Mouse (Mus musculus): ENCODE results near the gene Col4a2. TPM values are rescaled to one million over a fixed set of nuclear protein-coding genes. Genes with fewer than 3 reads are reported as not detected.

Col4a2 gene
- polyA plus RNA-seq (2015; fragmentation: Nextera tagmentation; extraction: Ambion mirVana): 60.2 and 61.4 TPM in 2 replicates

GRCm38 (mm10) chr8:11312349-11313175, at the start of gene Col4a2, which contains the start of gene Col4a1:
TSS of gene Col4a2 (plus strand) at chr8:11312805.
TSS of gene Col4a1 (minus strand) at chr8:11312826.
- under 1% methylated on average over 87 of the region's 87 CpGs for WGBS
- H3K9me3 ChIP-seq: no peaks in the 10 kb centered on the region
- peak within 1 kb of the TSS; percentile 91 for H3K4me2 ChIP-seq (replicated peaks)
- peak within 1 kb of the TSS; percentile 79 for H3K9ac ChIP-seq
- H3K36me3 ChIP-seq: no peaks in the 10 kb centered on the region
- ATAC-seq: peak; percentile 86
- peak within 1 kb of the TSS; percentile 72 for H3K4me3 ChIP-seq (replicated peaks)
- H3K27me3 ChIP-seq (replicated peaks): no peaks in the 10 kb centered on the region
- peak within 1 kb of the TSS; percentile 85 for H3K27ac ChIP-seq
- peaks cover 41% of the 10 kb centered on the region for H3K4me1 ChIP-seq (replicated peaks)

GRCm38 (mm10) chr8:11263848-11264247, 48.8 kb upstream of the Col4a2 start:
- no peak for ATAC-seq
- peaks cover 45% of the 10 kb centered on the region for H3K4me1 ChIP-seq (replicated peaks)
- 74% methylated on average over 6 of the region's 6 CpGs for WGBS
- no peak overlapping the region for H3K4me2 ChIP-seq (replicated peaks)
- H3K27me3 ChIP-seq (replicated peaks): no peaks in the 10 kb centered on the region
- H3K9ac ChIP-seq: no peak overlapping the region
- H3K9me3 ChIP-seq: no peaks in the 10 kb centered on the region
- no peak overlapping the region for H3K4me3 ChIP-seq (replicated peaks)
- no peak overlapping the region for H3K27ac ChIP-seq
- no peaks in the 10 kb centered on the region for H3K36me3 ChIP-seq

GRCm38 (mm10) chr8:11265971-11266370, 46.6 kb upstream of the Col4a2 start:
- no peak overlapping the region for H3K4me2 ChIP-seq (replicated peaks)
- H3K27ac ChIP-seq: no peak overlapping the region
- 82% methylated on average over 3 of the region's 3 CpGs for WGBS
- ATAC-seq: no peak
- H3K4me3 ChIP-seq (replicated peaks): no peak overlapping the region
- no peaks in the 10 kb centered on the region for H3K9me3 ChIP-seq
- H3K27me3 ChIP-seq (replicated peaks): no peaks in the 10 kb centered on the region
- H3K9ac ChIP-seq: no peak overlapping the region
- peaks cover 41% of the 10 kb centered on the region for H3K4me1 ChIP-seq (replicated peaks)
- H3K36me3 ChIP-seq: no peaks in the 10 kb centered on the region

- no peak for ATAC-seq
- no peak overlapping the region for H3K9ac ChIP-seq
- no peak overlapping the region for H3K4me2 ChIP-seq (replicated peaks)
- H3K27ac ChIP-seq: no peak overlapping the region
- H3K4me3 ChIP-seq (replicated peaks): no peak overlapping the region
- no peaks in the 10 kb centered on the region for H3K9me3 ChIP-seq
- H3K36me3 ChIP-seq: no peaks in the 10 kb centered on the region
- 74% methylated on average over 2 of the region's 2 CpGs for WGBS
- H3K27me3 ChIP-seq (replicated peaks): no peaks in the 10 kb centered on the region
- peaks cover 42% of the 10 kb centered on the region for H3K4me1 ChIP-seq (replicated peaks)
These were observed 46.1 kb upstream of the Col4a2 start for GRCm38 (mm10) chr8:11266471-11266870.

- no peak for ATAC-seq
- Histone ChIP-seq H3K9me3 (no peaks in the 10 kb centered on the region), H3K36me3 (no peaks in the 10 kb centered on the region), H3K27ac (no peak overlapping the region), H3K4me3 (replicated peaks) (no peak overlapping the region), H3K27me3 (replicated peaks) (no peaks in the 10 kb centered on the region), H3K4me2 (replicated peaks) (no peak overlapping the region), H3K9ac (no peak overlapping the region), H3K4me1 (replicated peaks) (peaks cover 34% of the 10 kb centered on the region)
- 58% methylated on average over 6 of the region's 6 CpGs for WGBS
These were observed 43.9 kb upstream of the Col4a2 start for GRCm38 (mm10) chr8:11268753-11269152.

- H3K4me2 ChIP-seq (replicated peaks): no peak overlapping the region
- H3K4me3 ChIP-seq (replicated peaks): no peak overlapping the region
- H3K9ac ChIP-seq: no peak overlapping the region
- no peaks in the 10 kb centered on the region for H3K9me3 ChIP-seq
- H3K36me3 ChIP-seq: no peaks in the 10 kb centered on the region
- ATAC-seq: no peak
- no peak overlapping the region for H3K27ac ChIP-seq
- H3K27me3 ChIP-seq (replicated peaks): no peaks in the 10 kb centered on the region
- WGBS: 70% methylated on average over 6 of the region's 6 CpGs
- peaks cover 36% of the 10 kb centered on the region for H3K4me1 ChIP-seq (replicated peaks)
These were observed 41.8 kb upstream of the Col4a2 start for GRCm38 (mm10) chr8:11270826-11271225.

GRCm38 (mm10) chr8:11272205-11272604, 40.4 kb upstream of the Col4a2 start:
- Histone ChIP-seq H3K27me3 (replicated peaks) (no peaks in the 10 kb centered on the region), H3K36me3 (no peaks in the 10 kb centered on the region), H3K4me3 (replicated peaks) (no peak overlapping the region), H3K4me1 (replicated peaks) (peaks cover 37% of the 10 kb centered on the region), H3K4me2 (replicated peaks) (no peak overlapping the region), H3K9ac (no peak overlapping the region), H3K27ac (no peak overlapping the region; the same call in 1 of the 2 replicates), H3K9me3 (no peaks in the 10 kb centered on the region)
- WGBS: 65% methylated on average over 6 of the region's 6 CpGs
- no peak for ATAC-seq

GRCm38 (mm10) chr8:11273506-11274158, 39.0 kb upstream of the Col4a2 start:
- Histone ChIP-seq H3K27me3 (replicated peaks) (no peaks in the 10 kb centered on the region), H3K9me3 (no peaks in the 10 kb centered on the region), H3K27ac (no peak overlapping the region), H3K4me1 (replicated peaks) (peaks cover 37% of the 10 kb centered on the region), H3K4me3 (replicated peaks) (no peak overlapping the region), H3K36me3 (no peaks in the 10 kb centered on the region), H3K4me2 (replicated peaks) (no peak overlapping the region), H3K9ac (no peak overlapping the region)
- ATAC-seq: no peak
- 90% methylated on average over 15 of the region's 15 CpGs for WGBS

- WGBS: 72% methylated on average over 7 of the region's 7 CpGs
- peaks cover 37% of the 10 kb centered on the region for H3K4me1 ChIP-seq (replicated peaks)
These were observed 38.2 kb upstream of the Col4a2 start for GRCm38 (mm10) chr8:11274415-11274814.

GRCm38 (mm10) chr8:11276286-11276685, 36.3 kb upstream of the Col4a2 start:
- peak overlapping the region; percentile 48; the same call in 1 of the 2 replicates for H3K27ac ChIP-seq
- 49% methylated on average over 6 of the region's 6 CpGs for WGBS
- no peaks in the 10 kb centered on the region for H3K27me3 ChIP-seq (replicated peaks)
- no peaks in the 10 kb centered on the region for H3K36me3 ChIP-seq
- H3K4me3 ChIP-seq (replicated peaks): no peak overlapping the region
- no peak overlapping the region for H3K9ac ChIP-seq
- ATAC-seq: no peak
- H3K9me3 ChIP-seq: no peaks in the 10 kb centered on the region
- H3K4me1 ChIP-seq (replicated peaks): peaks cover 36% of the 10 kb centered on the region
- no peak overlapping the region for H3K4me2 ChIP-seq (replicated peaks)

More at GRCm38 (mm10) chr8:11274415-11274814, 38.2 kb upstream of the Col4a2 start:
- Histone ChIP-seq H3K36me3 (no peaks in the 10 kb centered on the region), H3K27ac (no peak overlapping the region), H3K9ac (no peak overlapping the region), H3K4me2 (replicated peaks) (no peak overlapping the region), H3K4me3 (replicated peaks) (no peak overlapping the region), H3K27me3 (replicated peaks) (no peaks in the 10 kb centered on the region), H3K9me3 (no peaks in the 10 kb centered on the region)
- ATAC-seq: no peak

GRCm38 (mm10) chr8:11277602-11278051, 35.0 kb upstream of the Col4a2 start:
- Histone ChIP-seq H3K36me3 (no peaks in the 10 kb centered on the region), H3K4me2 (replicated peaks) (no peak overlapping the region), H3K27ac (peak overlapping the region; percentile 87), H3K9me3 (no peaks in the 10 kb centered on the region), H3K27me3 (replicated peaks) (no peaks in the 10 kb centered on the region), H3K4me3 (replicated peaks) (no peak overlapping the region), H3K4me1 (replicated peaks) (peaks cover 40% of the 10 kb centered on the region), H3K9ac (no peak overlapping the region)
- ATAC-seq: no peak
- 65% methylated on average over 3 of the region's 3 CpGs for WGBS

- Histone ChIP-seq H3K27me3 (replicated peaks) (no peaks in the 10 kb centered on the region), H3K9me3 (no peaks in the 10 kb centered on the region), H3K27ac (peak overlapping the region; percentile 87), H3K4me3 (replicated peaks) (no peak overlapping the region), H3K36me3 (no peaks in the 10 kb centered on the region), H3K4me2 (replicated peaks) (peak overlapping the region; percentile 38; the same call in 1 of the 2 replicates), H3K4me1 (replicated peaks) (peaks cover 40% of the 10 kb centered on the region), H3K9ac (no peak overlapping the region)
- ATAC-seq: peak; percentile 27; the same call in 1 of the 2 replicates
- 36% methylated on average over 4 of the region's 4 CpGs for WGBS
These were observed 34.4 kb upstream of the Col4a2 start for GRCm38 (mm10) chr8:11278101-11278611.

Data from intestine, embryonic 15.5 days (tissue).